Mouse (Mus musculus) kidney, adult 9 months (tissue): ENCODE measurements around the gene Trappc10.

ENCODE experiments used
- DNase-seq: peaks from one replicate; pipeline ENCODE4 v3.0.0; 2022

Trappc10 gene

DNA sequence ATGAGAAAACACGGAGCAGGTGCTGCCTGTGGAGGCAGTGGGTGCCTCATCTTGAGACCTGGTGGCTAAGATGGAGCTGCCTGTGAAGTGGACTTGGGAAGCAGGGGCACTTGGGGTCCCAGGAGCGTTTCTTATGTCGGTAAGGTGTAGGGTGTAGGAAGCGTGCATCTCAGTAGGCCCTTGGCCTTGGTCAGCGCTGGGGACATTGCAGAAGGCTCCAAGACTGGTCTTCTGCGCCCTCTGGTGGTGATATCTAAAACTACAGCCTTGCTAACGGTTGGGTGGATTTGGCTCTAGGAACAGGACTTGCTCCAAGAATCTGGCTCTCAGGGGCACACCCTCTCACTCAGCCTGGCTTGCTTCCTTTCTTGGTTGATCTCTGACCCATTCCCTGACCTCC is 84.5 kb downstream of the Trappc10 start:
- peak; percentile 95 for DNase-seq

DNA sequence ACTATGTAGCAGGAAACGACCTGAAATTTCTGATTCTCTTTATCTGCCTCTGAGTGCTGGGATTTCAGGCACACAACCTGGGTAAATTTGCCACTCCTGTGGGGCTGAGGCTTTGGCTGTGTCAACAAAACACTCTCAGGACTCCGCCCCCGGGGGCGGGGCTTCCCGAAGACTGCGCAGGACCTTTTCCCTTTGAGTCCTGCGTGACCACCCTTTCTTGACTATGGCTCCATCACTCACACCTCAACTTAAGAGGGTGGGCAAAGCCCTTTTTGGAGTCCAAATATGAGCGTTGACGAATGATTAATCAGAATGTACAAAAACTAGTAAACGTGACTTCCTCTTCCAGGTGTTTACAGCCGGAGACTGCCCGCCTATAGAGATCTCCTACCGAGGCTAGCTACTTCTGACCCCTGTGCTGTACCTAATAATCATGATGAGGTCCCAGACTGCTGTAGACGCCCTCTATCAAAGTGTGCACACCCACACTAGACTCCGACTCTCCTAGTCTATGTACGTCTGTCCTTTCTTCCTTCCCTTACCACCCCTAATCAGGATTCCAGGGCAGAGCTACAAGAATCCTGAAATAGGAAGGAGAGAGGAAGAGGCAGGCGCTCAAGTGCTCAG is 85.1 kb downstream of the Trappc10 start:
- peak; percentile 86 for DNase-seq

DNA sequence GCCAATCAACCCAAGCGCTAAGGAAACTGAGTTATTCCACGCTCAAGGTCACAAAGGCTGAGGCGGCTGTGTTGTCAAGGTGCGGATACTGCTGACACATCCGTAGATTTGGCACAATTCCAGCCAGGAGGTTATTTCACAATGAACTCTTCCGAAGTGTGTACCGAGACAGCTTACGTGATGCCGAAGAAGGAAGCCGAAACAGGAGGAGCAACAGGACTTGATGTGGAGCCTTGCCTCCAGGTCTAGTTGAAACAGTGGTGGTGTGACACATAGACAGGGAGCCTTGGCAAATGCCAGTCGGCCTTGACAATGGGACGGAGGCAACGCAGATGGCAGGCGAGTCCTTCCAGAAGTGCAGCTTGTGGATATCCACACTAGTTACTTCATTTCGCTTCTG is 86.4 kb downstream of the Trappc10 start:
- DNase-seq, result peak; percentile 62

DNA sequence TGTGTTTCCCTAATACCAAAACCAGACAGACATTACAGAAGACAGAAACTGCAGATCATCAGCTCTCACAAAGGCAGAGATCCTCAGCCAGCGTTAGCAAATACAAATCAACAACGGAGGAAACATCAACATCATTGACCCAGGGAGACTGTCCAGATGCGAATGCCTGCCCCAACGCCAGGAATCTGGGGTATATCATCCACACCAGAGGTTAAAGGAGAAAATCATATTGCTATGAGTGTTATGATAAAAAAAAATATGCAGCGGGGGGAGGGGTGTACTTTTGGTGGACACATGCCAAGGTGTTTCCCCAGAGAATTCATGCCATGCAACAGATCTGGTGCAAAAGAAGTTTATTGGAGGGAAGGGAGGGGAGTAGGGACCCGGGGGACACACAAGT is 87.5 kb downstream of the Trappc10 start:
- no peak for DNase-seq

DNA sequence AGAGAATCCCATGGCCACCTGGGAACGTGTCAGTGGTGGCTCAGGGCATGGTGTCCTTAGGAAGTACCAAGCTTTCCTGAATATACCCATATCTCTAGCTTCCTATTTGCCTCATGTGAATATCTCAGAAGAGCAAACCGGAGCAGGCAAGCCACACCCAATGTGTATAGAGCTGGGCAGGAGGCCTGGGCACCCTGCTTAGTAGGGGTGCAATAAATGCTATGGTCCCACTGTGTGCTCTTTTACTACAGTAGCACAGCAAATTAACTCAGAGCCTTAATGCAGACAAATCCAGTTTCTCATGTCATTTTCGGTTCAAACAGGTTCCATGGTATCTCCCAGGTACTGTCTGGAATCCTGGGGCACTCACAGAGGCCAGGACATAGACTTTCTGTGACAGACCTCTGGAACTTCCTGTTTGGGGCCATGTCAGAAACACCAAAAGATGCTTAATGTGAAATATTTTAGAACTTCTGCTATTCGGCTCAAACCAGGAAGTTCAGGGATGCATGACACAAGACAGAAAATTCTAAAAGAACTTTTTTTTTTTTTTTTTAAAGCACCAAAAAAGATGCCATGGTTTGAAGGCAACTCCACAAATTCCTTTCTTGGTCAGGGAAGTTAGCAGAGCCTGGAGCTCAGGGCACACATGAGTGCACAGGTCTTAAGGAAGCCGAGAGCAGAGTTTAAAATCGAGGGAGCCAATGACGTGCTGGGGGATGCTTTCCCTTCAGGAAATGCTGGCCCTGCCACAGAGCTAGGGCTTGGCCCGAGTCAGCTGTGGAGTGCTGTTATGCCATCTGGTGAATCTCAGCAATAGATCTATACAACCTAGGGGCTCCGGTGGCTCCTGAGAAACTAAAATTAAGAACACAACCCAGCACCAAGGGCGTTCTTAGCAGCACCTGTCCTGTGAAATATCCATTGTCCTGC is 95.3 kb downstream of the Trappc10 start:
- no peak for DNase-seq

DNA sequence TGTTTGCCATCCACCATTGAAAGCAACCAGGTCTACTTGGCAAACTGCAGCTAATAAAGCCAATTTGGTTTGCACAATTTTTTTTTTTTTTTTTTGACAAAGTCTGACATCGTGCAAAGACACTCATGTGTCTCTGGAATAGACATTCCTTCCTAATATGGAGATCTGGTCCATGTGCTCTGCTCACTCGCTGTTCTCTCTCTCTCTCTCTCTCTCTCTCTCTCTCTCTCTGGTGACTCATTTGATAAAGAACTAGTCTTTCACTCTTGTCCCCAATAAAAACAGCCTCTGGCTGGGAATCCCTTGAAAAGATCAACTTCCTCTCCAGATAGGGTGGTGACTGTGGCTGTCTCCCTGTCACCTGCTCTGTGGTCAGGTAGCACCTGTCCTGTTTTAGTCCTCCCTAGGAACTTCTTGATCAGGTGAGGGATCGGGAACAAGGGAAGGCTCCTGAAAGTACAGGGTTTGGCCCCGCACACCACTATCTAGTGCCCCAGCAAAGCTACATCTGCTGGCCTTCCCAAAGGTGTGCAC is 96.5 kb downstream of the Trappc10 start:
- no peak for DNase-seq

DNA sequence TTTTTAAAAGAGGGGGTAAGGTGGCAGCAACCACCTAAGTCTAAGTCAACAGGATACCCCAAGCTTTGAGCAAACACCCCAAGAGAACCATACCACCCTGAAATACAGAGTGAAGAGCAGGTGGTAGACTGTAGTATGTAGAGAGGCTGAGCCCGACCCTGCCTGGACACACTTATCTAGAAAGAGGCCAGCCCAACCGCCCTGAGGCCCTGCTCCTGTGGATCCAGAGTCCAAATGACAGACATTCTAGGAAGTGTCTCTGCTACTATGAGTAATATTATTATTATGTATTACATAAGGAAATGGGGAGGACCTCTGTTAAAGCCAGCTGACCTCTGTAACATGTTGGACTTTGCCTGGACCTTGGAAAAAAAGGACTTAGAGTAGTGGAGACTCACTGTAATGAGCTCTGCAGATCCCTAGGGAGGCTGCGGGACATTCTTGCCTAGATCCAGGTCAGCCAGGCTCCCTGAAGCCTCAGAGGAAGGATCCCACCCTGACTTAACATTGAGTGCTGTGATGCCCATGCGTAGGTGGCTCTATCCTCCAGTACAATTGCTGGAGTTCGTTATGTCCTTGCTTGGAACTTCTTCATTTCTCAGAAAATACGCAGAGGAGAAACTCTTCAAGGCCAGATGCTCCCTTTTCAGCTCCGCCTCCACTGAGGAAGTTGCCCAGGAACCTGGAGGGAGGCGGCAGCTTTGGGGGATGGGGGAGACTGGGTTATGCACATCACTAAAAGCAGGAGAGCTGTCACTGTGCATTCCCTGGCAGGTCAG is 100.5 kb downstream of the Trappc10 start:
- DNase-seq, result peak; percentile 87

DNA sequence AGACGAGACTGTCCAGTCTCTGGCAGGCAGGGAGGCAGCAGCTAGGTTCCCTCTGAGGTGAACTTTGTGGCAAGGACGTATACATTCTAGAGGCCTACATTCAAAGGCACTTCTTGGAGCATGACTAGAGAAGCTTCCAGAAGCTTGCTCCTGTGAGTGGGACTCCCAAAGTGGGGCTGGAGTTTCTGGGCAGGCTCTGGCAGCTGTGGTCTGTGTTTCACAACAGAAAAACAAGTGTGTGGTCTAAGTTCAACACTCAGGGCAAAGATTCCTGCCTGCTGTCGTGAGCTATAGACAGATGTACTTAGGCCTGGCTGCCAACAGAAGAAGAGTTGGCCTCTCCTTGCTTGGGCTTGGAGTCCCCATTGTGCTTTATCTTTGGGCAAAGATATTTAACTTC is 103.6 kb downstream of the Trappc10 start:
- DNase-seq, result no peak

DNA sequence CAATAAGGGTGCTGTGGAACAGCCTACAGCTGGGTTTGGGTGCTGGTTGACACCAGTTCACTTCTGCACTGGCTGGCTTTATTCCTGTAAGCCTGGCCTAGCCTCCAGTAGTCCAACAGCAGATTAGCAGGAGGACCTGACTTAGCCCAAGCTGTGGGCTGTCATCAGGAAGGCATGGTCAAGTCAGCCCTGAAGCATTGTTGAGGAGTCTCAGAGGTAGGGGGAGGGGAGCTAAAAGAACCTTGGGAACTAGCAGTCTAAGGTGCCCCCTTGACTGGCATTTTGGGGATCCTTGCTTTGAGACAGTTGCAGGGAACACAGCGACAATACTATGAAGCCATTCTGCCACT is 104.2 kb downstream of the Trappc10 start:
- no peak for DNase-seq

DNA sequence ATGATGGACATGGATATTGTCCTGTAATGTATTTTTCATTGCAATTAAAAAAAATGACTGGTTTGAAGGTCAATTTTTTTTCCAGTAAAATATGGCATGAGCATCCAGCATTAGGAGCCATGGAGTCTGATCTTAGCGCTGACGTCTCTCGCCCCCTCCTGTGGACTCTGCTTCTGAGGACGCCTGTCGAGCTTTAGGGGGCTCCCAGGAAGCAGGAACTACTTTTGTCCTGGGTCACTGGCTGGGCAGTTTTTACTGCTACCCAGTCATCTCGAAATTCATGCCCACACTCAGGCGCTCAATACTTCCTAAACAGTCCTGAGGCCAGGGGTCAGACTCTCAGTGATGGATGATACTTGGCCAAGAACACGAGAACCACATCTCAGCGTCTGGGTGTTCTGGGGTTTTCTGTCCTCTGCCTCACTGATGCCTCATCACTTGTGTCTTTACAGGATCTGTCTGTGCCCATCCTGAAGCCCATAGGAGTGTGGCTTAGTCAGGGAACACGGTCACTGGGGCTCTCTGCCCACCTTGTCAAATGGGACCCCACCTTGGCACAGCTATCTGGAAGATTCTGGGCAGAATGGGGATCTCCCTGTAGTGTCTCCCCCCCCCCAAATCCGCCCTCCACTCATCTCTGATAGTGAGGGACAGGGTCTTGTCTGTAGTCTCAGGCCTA is 104.7 kb downstream of the Trappc10 start:
- no peak for DNase-seq

DNA sequence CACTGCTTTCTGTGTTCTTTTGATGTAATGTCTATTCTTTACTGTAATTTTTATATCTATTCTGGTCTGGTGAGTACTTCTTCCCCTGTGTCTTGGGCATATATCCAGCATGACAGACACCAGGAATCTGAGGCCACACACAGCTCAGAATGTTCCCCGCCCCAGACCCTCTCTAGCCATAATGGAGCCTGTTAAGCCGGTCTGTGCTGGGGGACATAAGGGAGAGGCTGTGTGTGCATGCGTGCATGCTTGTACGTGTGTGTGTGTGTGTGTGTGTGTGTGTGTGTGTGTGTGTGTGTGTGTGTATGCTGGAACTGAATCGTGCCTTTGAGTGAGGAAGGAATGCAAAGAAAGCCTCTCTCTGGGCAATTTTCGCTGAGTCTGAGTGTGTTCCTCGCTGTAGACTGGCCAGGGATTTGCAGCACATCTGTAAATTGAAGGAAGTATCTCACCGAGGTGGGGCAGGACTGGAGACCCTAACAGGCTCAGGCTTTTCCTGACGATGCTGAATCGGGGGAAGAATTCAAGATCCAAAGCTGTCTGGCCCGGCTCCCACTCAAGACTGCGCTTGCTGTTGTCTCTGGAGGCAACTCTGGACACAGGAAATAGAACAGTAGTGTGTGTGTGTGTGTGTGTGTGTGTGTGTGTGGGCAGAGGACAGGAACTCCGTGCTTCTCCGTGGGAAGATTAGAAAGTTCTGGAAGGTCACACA is 105.5 kb downstream of the Trappc10 start:
- DNase-seq, result peak; percentile 70

DNA sequence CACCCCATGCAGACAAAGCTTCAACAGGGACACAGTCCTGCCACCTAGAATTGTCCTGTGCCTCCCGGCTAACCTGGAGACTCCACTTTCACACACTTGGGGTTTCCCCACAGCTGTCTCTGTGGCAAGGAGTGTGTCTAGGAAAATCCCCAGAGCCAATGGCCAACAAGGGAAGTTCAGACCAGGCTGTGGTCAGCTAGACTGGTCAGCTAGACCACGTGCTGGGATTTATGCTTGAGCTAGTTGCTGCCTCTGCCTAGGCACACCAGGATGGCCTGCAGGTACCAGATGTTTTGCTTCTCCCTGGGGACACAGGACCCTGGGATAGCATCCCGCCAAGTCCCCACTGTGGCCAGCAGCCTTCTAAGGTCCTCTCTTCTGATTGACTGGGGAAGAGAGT is 107.2 kb downstream of the Trappc10 start:
- no peak for DNase-seq
